Mouse (Mus musculus) embryonic fibroblast, embryonic 13.5 days (primary cell): ENCODE measurements at regions not wholly inside any gene's neighbourhood (a gene's known extent, or its start where the extent isn't known, plus 50 kb on each side); places are given as distances from the start of the nearest gene placed in this dataset.

Experiments
- CTCF ChIP-seq: IDR thresholded peaks from 2 replicates; pipeline ENCODE4 v1.5.1; 2011; ENCODE audit warnings: mild to moderate bottlenecking, control low read depth, low read length, moderate library complexity, borderline replicate concordance; ENCODE audit not compliant: insufficient read depth
- POLR2A ChIP-seq: IDR thresholded peaks from 2 replicates; pipeline ENCODE4 v1.6.1; 2011; ENCODE audit warnings: low read depth, mild to moderate bottlenecking, control low read depth, low read length, moderate library complexity

DNA sequence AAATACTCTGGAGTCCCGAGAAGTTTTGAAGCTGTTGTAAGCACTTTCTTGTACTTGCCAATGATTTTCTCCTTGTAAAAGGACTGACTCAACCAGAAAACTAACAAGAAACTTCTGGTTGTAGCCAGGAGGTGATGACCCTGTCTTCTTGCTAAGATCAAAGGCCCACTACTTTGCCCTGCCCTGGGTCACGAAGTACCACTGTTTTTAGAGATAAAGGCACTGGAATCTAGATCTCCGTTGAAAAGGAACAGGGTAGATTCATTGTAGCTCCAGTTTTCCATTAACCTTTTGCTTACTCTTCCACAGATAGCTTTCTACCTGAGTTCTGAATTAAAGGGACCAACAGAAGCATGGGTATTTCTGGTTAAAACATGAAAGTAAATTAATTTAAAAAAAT, 339.3 kb upstream of the Robo2 start:
- TF ChIP-seq POLR2A, result no peak
- no peak for TF ChIP-seq CTCF
